Mouse (Mus musculus) C2C12 (cell line): Measurements from ENCODE around the gene Schip1. TPM values are rescaled to one million over a fixed set of nuclear protein-coding genes. Genes with fewer than 3 reads are reported as not detected.

Experiments
- H3K27me3 ChIP-seq: one replicate; pipeline ENCODE4 v1.6.1; 2011; ENCODE audit not compliant: control insufficient read depth, insufficient read depth, insufficient read length
- H3K36me3 ChIP-seq: one replicate; pipeline ENCODE4 v1.6.1; 2011; ENCODE audit not compliant: control insufficient read depth, insufficient read depth
- H3K4me3 ChIP-seq: one replicate; pipeline ENCODE4 v1.5.1; 2011; ENCODE audit warnings: mild to moderate bottlenecking, control low read depth; ENCODE audit not compliant: poor library complexity, insufficient read depth, severe bottlenecking
- H3K79me2 ChIP-seq: one replicate; pipeline ENCODE4 v1.6.1; 2011; ENCODE audit not compliant: control insufficient read depth, insufficient read depth
- H3K79me3 ChIP-seq: one replicate; pipeline ENCODE4 v1.6.1; 2011; ENCODE audit warnings: low read depth, control low read depth
- H3ac ChIP-seq: one replicate; pipeline ENCODE3; 2011; ENCODE audit warnings: low read depth; ENCODE audit not compliant: control insufficient read depth, insufficient read length
- CEBPB ChIP-seq: IDR thresholded peaks from one replicate; pipeline ENCODE4 v1.6.1; 2011; ENCODE audit warnings: low read depth, mild to moderate bottlenecking, control low read depth, moderate library complexity
- CTCF ChIP-seq: IDR thresholded peaks from one replicate; pipeline ENCODE4 v1.5.1; 2011; ENCODE audit not compliant: control insufficient read depth, insufficient read depth, insufficient read length
- FOSL1 ChIP-seq: IDR thresholded peaks from one replicate; pipeline ENCODE4 v1.8.0; 2011; ENCODE audit warnings: mild to moderate bottlenecking, low read length; ENCODE audit not compliant: poor library complexity, insufficient read depth, severe bottlenecking
- MAX ChIP-seq: IDR thresholded peaks from one replicate; pipeline ENCODE4 v1.6.1; 2011; ENCODE audit warnings: mild to moderate bottlenecking, control low read depth
- MYOD1 ChIP-seq: IDR thresholded peaks from one replicate; pipeline ENCODE4 v1.6.1; 2011; ENCODE audit warnings: low read depth; ENCODE audit not compliant: control insufficient read depth, insufficient read length
- MYOG ChIP-seq: IDR thresholded peaks from one replicate; pipeline ENCODE4 v1.6.1; 2011; ENCODE audit not compliant: control insufficient read depth, insufficient read length; ENCODE audit errors: extremely low read depth
- USF1 ChIP-seq: IDR thresholded peaks from one replicate; pipeline ENCODE4 v1.6.1; 2011; ENCODE audit warnings: low read depth, mild to moderate bottlenecking, control low read depth, moderate library complexity
- polyA plus RNA-seq: library from polyadenylated mRNA; unstranded; fragments of >200 nt; fragmentation: generic; extraction: Trizol; gene quantifications from one replicate; pipeline ENCODE4 v1.2.1, GENCODE M21; 2012; ENCODE audit warnings: missing spikeins

Schip1 gene
- polyA plus RNA-seq, 1 experiment, result 28.6 TPM

DNA sequence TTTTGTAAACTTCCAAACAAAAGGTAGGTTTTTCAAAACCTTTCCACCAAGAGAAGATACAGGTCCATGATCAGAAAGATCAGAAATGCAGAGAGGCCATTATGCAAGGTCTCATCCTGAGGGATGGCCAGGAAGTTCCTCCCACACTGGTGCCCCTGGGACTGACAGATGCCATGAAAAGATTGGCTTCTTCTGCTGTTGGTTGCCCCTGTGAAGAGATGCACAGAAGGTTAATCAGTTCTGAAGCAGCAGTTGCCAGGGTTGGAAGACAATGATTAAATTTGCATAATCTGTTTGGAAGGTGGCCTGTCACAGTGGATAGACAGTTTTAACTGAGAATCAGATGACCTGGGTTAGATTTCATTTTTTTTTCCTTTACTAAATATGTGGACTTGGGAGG, 319.1 kb downstream of the Schip1 start:
- no peaks in the 10 kb centered on the region for H3K79me3 ChIP-seq
- no peaks in the 10 kb centered on the region for H3K27me3 ChIP-seq
- H3K36me3 ChIP-seq, result no peaks in the 10 kb centered on the region
- H3ac ChIP-seq, result no peak overlapping the region
- no peaks in the 10 kb centered on the region for H3K79me2 ChIP-seq
- no peak overlapping the region for H3K4me3 ChIP-seq
- TF ChIP-seq FOSL1 (no peak), MYOD1 (no peak), CTCF (no peak), MYOG (no peak), CEBPB (no peak), MAX (no peak), USF1 (no peak)

DNA sequence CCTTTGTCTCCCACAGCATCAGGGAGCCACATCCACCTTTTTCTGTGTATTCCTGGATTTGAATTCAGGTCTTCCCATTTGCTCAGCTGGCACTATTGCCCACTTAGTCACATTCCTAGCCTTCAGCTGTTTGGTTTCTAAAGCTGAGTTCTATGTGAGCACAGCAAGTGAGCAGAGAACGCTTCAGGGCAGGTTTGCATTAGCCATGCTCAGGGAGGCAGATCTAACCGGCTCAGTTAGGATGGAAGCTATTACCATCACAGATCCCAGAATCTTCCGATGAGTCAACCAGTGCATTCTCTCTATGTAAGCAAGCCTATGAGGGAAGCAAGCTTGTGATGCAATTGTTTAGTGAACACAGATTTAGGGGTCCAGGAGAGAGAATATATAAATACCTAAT, 320.9 kb downstream of the Schip1 start:
- Histone ChIP-seq H3K79me2 (no peaks in the 10 kb centered on the region), H3K36me3 (no peaks in the 10 kb centered on the region), H3K27me3 (no peaks in the 10 kb centered on the region), H3K79me3 (no peaks in the 10 kb centered on the region), H3ac (no peak overlapping the region), H3K4me3 (no peak overlapping the region)
- TF ChIP-seq MAX (no peak), FOSL1 (no peak), USF1 (no peak), CEBPB (no peak), MYOG (no peak), CTCF (no peak), MYOD1 (no peak)

DNA sequence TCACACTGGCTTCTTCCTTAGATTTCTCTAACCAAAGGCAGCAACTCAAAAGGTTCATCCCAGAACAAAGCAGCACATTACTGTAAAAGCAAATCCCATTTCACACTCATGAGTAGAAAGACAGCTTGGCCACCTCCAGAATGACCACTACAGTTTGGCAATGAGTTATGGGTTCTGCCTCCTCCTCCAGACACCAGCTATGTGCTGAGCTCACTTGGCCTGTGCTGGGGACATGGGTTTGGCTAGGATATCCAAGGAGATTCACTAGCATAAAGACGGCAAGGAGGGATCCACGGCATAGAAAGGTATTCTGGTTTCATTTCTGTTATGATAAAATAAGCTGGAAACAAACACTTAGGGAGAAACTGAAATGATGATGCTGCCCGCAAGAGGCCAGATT, 323.4 kb downstream of the Schip1 start:
- no peaks in the 10 kb centered on the region for H3K79me2 ChIP-seq

DNA sequence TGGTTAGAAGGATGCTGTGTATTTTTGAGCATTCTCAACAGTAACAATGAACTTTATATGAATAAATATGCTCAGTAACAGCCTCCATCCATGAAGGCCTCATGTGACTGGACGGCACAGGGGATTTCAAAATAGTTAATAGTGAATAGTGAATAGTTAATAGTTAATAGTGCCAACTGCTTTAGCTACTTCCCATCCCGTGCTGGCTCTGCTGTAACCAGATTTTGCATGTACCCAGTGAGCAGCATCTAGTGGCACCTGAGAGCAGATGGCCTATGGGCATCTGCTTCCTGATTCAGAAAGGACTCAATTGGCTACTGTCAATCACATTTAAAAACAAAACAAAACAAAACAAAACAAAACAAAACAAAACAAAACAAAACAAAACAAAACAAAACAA, 329.0 kb downstream of the Schip1 start:
- TF ChIP-seq CEBPB (no peak), FOSL1 (no peak), MYOD1 (no peak), MYOG (no peak), USF1 (no peak), CTCF (no peak), MAX (no peak)

More for the DNA sequence above, 323.4 kb downstream of the Schip1 start:
- H3K36me3 ChIP-seq, result no peaks in the 10 kb centered on the region
- H3K79me3 ChIP-seq, result no peaks in the 10 kb centered on the region
- H3K4me3 ChIP-seq, result no peak overlapping the region
- no peaks in the 10 kb centered on the region for H3K27me3 ChIP-seq
- TF ChIP-seq CTCF, result no peak
- no peak for TF ChIP-seq MYOD1
- no peak for TF ChIP-seq MYOG
- TF ChIP-seq MAX, result no peak
- TF ChIP-seq USF1, result no peak
- TF ChIP-seq CEBPB, result no peak
- no peak for TF ChIP-seq FOSL1
- no peak overlapping the region for H3ac ChIP-seq

DNA sequence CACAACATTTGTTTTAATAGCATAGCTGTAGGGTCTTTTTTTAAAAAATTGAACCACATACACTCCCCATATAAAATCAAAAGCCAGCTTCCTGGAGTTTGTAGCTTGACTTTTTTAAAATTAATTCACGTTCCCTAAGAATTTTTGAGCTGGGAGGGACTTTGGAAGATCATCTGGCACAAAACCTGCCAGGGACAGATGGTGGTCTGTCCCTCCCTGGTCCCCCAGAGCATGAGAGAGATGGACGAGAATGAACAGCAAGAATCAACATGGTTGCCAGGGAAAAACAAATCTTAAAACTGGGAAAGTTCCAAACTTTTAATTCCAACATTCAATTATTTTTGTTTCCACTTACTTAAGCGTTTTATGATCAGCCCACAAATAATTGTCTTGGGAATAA, 334.1 kb downstream of the Schip1 start:
- Histone ChIP-seq H3K79me2 (no peaks in the 10 kb centered on the region), H3ac (no peak overlapping the region), H3K79me3 (no peaks in the 10 kb centered on the region), H3K27me3 (no peaks in the 10 kb centered on the region), H3K36me3 (no peaks in the 10 kb centered on the region), H3K4me3 (no peak overlapping the region)
- no peak for TF ChIP-seq MAX
- TF ChIP-seq MYOG, result no peak
- TF ChIP-seq MYOD1, result no peak
- no peak for TF ChIP-seq USF1
- no peak for TF ChIP-seq FOSL1
- TF ChIP-seq CEBPB, result no peak
- no peak for TF ChIP-seq CTCF

More for the DNA sequence above, 329.0 kb downstream of the Schip1 start:
- Histone ChIP-seq H3ac (no peak overlapping the region), H3K79me3 (no peaks in the 10 kb centered on the region), H3K36me3 (no peaks in the 10 kb centered on the region), H3K27me3 (no peaks in the 10 kb centered on the region), H3K4me3 (no peak overlapping the region), H3K79me2 (no peaks in the 10 kb centered on the region)

DNA sequence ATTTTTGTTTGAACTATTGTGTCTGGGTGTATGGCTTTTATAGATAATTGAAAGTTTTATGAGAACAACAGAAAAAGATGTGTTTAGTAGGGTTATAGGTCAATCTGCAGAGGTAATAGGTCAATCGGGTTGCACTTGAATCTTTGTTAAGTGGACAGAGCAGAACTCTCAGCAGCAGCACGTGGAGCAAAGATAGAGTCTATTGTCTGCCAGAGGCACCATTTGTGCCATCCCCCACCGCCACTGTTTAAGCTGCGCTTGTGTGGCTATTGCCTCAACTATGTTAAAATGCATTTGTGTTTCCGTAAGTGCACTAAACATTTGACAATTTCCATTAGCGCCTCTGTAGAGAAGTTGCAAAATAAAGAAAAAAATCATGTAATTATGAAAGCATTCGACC, 335.5 kb downstream of the Schip1 start:
- no peaks in the 10 kb centered on the region for H3K79me3 ChIP-seq
- no peaks in the 10 kb centered on the region for H3K79me2 ChIP-seq
- H3K36me3 ChIP-seq, result no peaks in the 10 kb centered on the region
- TF ChIP-seq MAX (no peak), CEBPB (no peak)
- no peak overlapping the region for H3ac ChIP-seq
- no peaks in the 10 kb centered on the region for H3K27me3 ChIP-seq
- H3K4me3 ChIP-seq, result no peak overlapping the region
